Mouse (Mus musculus): ENCODE measurements around the gene Dnah9. TPM values are rescaled to one million over a fixed set of nuclear protein-coding genes. Genes with fewer than 3 reads are reported as not detected.

Gene Dnah9
- polyA plus RNA-seq, 1 experiment from 2014 or later: 1.0 TPM

DNA sequence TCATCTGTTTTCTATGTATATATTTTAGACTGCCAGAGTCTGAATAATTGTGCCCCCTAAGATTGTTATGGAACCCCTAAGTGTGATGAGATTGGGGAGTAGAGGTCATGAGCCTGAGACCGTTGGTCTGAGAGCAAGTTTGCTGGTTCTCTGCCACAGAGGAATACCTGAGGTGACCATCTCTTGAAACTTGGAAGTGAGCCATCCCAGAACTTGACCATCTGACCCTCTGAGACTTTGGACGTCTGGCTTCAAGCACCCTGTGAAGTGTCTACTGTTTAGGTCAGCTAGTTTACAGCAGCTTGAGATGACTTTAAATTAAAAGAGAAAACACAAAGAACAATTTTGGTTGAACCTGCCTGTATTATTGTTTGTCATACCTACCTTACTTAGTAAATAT lies 125.8 kb downstream of the Dnah9 start:
- Histone ChIP-seq H3K36me3 (ENCODE audit: control insufficient read depth, insufficient read depth, low read length) (no peaks in the 10 kb centered on the region), H3K27ac (ENCODE audit: low read depth, low read length) (no peak overlapping the region), H3K4me1 (ENCODE audit: control insufficient read depth, insufficient read depth, low read length) (peaks cover 12% of the 10 kb centered on the region), H3K9me3 (replicated peaks; ENCODE audit: control insufficient read depth, low read length) (no peaks in the 10 kb centered on the region), H3K27me3 (replicated peaks; ENCODE audit: control insufficient read depth, insufficient read depth, low read length) (no peaks in the 10 kb centered on the region), H3K4me2 (ENCODE audit: low read length) (no peak overlapping the region), H3K4me3 (ENCODE audit: low read depth, low read length) (no peak overlapping the region), H3K9ac (ENCODE audit: low read length) (no peak overlapping the region)
- no peak for ATAC-seq
- 88% methylated on average over 2 of the region's 2 CpGs for WGBS
- no peak for DNase-seq (ENCODE audit: low spot score)

DNA sequence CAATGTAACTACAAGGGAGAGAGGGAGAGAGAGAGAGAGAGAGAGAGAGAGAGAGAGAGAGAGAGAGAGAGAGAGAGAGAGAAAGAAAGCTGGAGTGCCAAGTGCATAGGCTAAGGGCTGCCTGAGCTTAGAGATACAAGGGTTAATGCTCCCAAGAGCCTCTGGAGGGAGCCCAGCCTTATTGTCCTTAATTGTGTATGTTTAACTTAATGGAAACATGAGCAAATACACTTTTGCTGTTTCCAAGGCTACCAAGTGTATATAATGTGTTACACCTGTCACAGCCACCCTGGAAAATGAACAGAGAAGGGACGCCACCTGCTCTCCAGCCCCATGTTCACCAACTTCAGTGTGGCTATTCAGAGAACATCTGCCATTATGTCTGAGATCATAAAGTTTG lies 142.6 kb downstream of the Dnah9 start:
- WGBS: 45% methylated on average over 1 of the region's 1 CpGs
- Histone ChIP-seq H3K36me3 (ENCODE audit: control insufficient read depth, insufficient read depth, low read length) (no peaks in the 10 kb centered on the region), H3K9me3 (replicated peaks; ENCODE audit: control insufficient read depth, low read length) (no peaks in the 10 kb centered on the region), H3K27me3 (replicated peaks; ENCODE audit: control insufficient read depth, insufficient read depth, low read length) (no peaks in the 10 kb centered on the region), H3K4me3 (ENCODE audit: low read depth, low read length) (no peak overlapping the region), H3K27ac (ENCODE audit: low read depth, low read length) (no peak overlapping the region), H3K9ac (ENCODE audit: low read length) (no peak overlapping the region), H3K4me1 (ENCODE audit: control insufficient read depth, insufficient read depth, low read length) (peaks cover 3% of the 10 kb centered on the region; the same call in 1 of the 2 replicates), H3K4me2 (ENCODE audit: low read length) (no peak overlapping the region)
- ATAC-seq (peak; percentile 34; the same call in 1 of the 2 replicates), DNase-seq (ENCODE audit: low spot score) (peak; percentile 50)

GRCm38 (mm10) chr11:65975871-65976270 lies 192.5 kb downstream of the Dnah9 start:
- DNase-seq (ENCODE audit: low spot score) (no peak), ATAC-seq (no peak)
- Histone ChIP-seq H3K4me1 (ENCODE audit: control insufficient read depth, insufficient read depth, low read length) (no peaks in the 10 kb centered on the region), H3K27ac (ENCODE audit: low read depth, low read length) (no peak overlapping the region), H3K4me3 (ENCODE audit: low read depth, low read length) (no peak overlapping the region), H3K4me2 (ENCODE audit: low read length) (no peak overlapping the region), H3K9ac (ENCODE audit: low read length) (no peak overlapping the region), H3K36me3 (ENCODE audit: control insufficient read depth, insufficient read depth, low read length) (no peaks in the 10 kb centered on the region), H3K27me3 (replicated peaks; ENCODE audit: control insufficient read depth, insufficient read depth, low read length) (no peaks in the 10 kb centered on the region), H3K9me3 (replicated peaks; ENCODE audit: control insufficient read depth, low read length) (no peaks in the 10 kb centered on the region)
- 54% methylated on average over 3 of the region's 3 CpGs for WGBS

DNA sequence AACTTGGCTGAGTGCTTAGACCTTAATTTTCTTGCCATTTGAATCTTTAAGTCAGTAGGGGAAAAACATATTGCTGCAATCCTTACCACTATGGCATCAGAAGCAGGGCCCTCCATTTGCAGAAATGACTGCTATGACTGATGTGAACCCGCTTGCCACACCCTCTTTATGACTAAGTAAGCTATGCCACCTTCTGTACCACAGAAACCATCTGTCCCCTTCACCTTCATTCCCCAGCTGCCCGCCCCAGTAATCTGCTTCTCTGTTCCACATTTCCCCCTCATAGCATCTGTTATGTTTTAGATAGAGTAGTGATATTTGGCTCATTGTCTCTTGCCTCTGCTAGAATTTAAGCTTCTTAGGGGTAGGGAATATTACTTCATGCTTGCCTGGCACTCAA lies 237.6 kb downstream of the Dnah9 start:
- Histone ChIP-seq H3K4me2 (ENCODE audit: low read length) (no peak overlapping the region), H3K4me3 (ENCODE audit: low read depth, low read length) (no peak overlapping the region), H3K27me3 (replicated peaks; ENCODE audit: control insufficient read depth, insufficient read depth, low read length) (no peaks in the 10 kb centered on the region), H3K27ac (ENCODE audit: low read depth, low read length) (no peak overlapping the region), H3K9me3 (replicated peaks; ENCODE audit: control insufficient read depth, low read length) (no peaks in the 10 kb centered on the region), H3K36me3 (ENCODE audit: control insufficient read depth, insufficient read depth, low read length) (no peaks in the 10 kb centered on the region), H3K4me1 (ENCODE audit: control insufficient read depth, insufficient read depth, low read length) (no peaks in the 10 kb centered on the region), H3K9ac (ENCODE audit: low read length) (no peak overlapping the region)
- peak; percentile 46; the same call in 1 of the 2 replicates for ATAC-seq
- WGBS: 70% methylated on average over 2 of the region's 2 CpGs
- peak; percentile 50 for DNase-seq (ENCODE audit: low spot score)

- H3K27ac ChIP-seq (ENCODE audit: low read depth, low read length): no peak overlapping the region
- DNase-seq (ENCODE audit: low spot score) (peak; percentile 72), ATAC-seq (peak; percentile 26; the same call in 1 of the 2 replicates)
- 73% methylated on average over 4 of the region's 4 CpGs for WGBS
- no peak overlapping the region for H3K9ac ChIP-seq (ENCODE audit: low read length)
- H3K4me2 ChIP-seq (ENCODE audit: low read length): no peak overlapping the region
- no peaks in the 10 kb centered on the region for H3K9me3 ChIP-seq (replicated peaks; ENCODE audit: control insufficient read depth, low read length)
- H3K36me3 ChIP-seq (ENCODE audit: control insufficient read depth, insufficient read depth, low read length): no peaks in the 10 kb centered on the region
- H3K27me3 ChIP-seq (replicated peaks; ENCODE audit: control insufficient read depth, insufficient read depth, low read length): no peaks in the 10 kb centered on the region
- no peaks in the 10 kb centered on the region for H3K4me1 ChIP-seq (ENCODE audit: control insufficient read depth, insufficient read depth, low read length)
- H3K4me3 ChIP-seq (ENCODE audit: low read depth, low read length): no peak overlapping the region
Observed at GRCm38 (mm10) chr11:65930359-65930758, 238.0 kb downstream of the Dnah9 start.

DNA sequence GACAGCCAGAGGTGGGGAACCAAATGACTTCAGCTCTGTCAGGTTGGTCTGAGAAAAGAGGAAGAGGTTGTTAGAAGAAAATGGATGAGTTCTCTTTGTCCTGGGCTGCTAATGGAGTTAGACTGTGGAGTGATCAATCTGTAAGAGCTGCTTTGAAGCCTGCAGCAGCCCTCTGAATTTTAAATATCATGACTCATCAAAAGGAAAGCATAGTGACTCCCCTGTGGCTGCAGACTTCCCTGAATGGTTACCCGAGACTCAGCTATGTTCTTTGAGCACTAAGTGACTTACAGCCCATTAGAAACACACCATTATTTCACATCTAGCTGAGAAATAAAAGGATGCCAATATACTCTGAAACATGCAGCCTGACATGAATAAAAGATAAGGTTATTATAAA lies 240.4 kb downstream of the Dnah9 start:
- H3K4me1 ChIP-seq (ENCODE audit: control insufficient read depth, insufficient read depth, low read length): no peaks in the 10 kb centered on the region
- no peak overlapping the region for H3K4me2 ChIP-seq (ENCODE audit: low read length)
- ATAC-seq (0 out of 2 replicates have a peak, but pooled peaks have one; percentile 37), DNase-seq (ENCODE audit: low spot score) (peak; percentile 39)
- 30% methylated on average over 1 of the region's 1 CpGs for WGBS
- no peaks in the 10 kb centered on the region for H3K36me3 ChIP-seq (ENCODE audit: control insufficient read depth, insufficient read depth, low read length)
- no peak overlapping the region for H3K9ac ChIP-seq (ENCODE audit: low read length)
- no peak overlapping the region for H3K27ac ChIP-seq (ENCODE audit: low read depth, low read length)
- H3K27me3 ChIP-seq (replicated peaks; ENCODE audit: control insufficient read depth, insufficient read depth, low read length): no peaks in the 10 kb centered on the region
- no peak overlapping the region for H3K4me3 ChIP-seq (ENCODE audit: low read depth, low read length)
- H3K9me3 ChIP-seq (replicated peaks; ENCODE audit: control insufficient read depth, low read length): no peaks in the 10 kb centered on the region

DNA sequence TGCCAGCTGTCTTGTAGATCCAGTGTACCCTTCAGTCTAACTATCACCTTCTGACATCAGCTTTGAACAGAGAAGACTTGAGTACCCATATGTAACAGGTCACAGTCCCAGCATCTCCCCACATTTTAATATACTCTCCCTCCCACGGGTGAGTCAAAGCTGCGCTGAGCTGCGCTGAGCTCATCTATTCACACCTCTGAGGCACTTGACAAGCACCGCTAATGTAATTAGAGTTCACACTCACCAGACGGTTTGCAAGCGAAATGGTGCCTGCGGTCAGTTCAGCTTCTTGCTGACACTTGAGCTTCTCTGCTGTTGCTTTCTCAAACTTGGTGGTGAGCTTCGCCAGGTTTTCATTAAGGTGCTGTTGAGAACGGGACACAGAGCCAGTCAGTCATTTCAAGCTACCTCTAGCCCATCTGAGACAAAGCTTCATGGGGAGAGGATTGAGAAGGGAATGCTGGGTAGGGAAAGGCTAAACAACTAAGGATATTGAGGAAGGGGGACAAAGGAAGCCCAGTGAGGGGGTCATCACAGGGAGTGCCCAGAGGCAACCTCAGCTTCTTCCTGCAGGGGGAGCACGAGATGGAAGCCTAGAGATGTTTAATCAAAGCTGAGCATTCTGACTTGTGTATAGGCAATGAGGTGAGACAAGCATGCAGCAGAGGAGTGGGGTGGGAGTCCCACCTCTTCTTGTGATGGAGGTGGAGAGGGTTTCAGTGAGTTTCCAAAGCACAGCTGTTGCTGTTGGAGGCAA lies 249.7 kb downstream of the Dnah9 start:
- DNase-seq (ENCODE audit: low spot score): peak; percentile 42

GRCm38 (mm10) chr11:65909195-65909594 lies 259.2 kb downstream of the Dnah9 start:
- H3K36me3 ChIP-seq (ENCODE audit: control insufficient read depth, insufficient read depth, low read length): no peaks in the 10 kb centered on the region
- no peak overlapping the region for H3K9ac ChIP-seq (ENCODE audit: low read length)
- H3K4me2 ChIP-seq (ENCODE audit: low read length): no peak overlapping the region
- no peaks in the 10 kb centered on the region for H3K9me3 ChIP-seq (replicated peaks; ENCODE audit: control insufficient read depth, low read length)
- 77% methylated on average over 4 of the region's 4 CpGs for whole genome bisulfite sequencing
- ATAC-seq (no peak), DNase-seq (ENCODE audit: low spot score) (no peak)
- no peak overlapping the region for H3K4me3 ChIP-seq (ENCODE audit: low read depth, low read length)
- H3K4me1 ChIP-seq (ENCODE audit: control insufficient read depth, insufficient read depth, low read length): no peaks in the 10 kb centered on the region
- H3K27ac ChIP-seq (ENCODE audit: low read depth, low read length): no peak overlapping the region
- H3K27me3 ChIP-seq (replicated peaks; ENCODE audit: control insufficient read depth, insufficient read depth, low read length): no peaks in the 10 kb centered on the region

More for the DNA sequence above, 249.7 kb downstream of the Dnah9 start:
- H3K27ac ChIP-seq (ENCODE audit: low read depth, low read length): no peak overlapping the region
- no peak overlapping the region for H3K4me3 ChIP-seq (ENCODE audit: low read depth, low read length)
- peak; percentile 68 for ATAC-seq
- H3K27me3 ChIP-seq (replicated peaks; ENCODE audit: control insufficient read depth, insufficient read depth, low read length): no peaks in the 10 kb centered on the region
- no peaks in the 10 kb centered on the region for H3K4me1 ChIP-seq (ENCODE audit: control insufficient read depth, insufficient read depth, low read length)
- no peaks in the 10 kb centered on the region for H3K36me3 ChIP-seq (ENCODE audit: control insufficient read depth, insufficient read depth, low read length)
- H3K4me2 ChIP-seq (ENCODE audit: low read length): no peak overlapping the region
- H3K9me3 ChIP-seq (replicated peaks; ENCODE audit: control insufficient read depth, low read length): no peaks in the 10 kb centered on the region
- no peak overlapping the region for H3K9ac ChIP-seq (ENCODE audit: low read length)
- WGBS: 58% methylated on average over 10 of the region's 10 CpGs

DNA sequence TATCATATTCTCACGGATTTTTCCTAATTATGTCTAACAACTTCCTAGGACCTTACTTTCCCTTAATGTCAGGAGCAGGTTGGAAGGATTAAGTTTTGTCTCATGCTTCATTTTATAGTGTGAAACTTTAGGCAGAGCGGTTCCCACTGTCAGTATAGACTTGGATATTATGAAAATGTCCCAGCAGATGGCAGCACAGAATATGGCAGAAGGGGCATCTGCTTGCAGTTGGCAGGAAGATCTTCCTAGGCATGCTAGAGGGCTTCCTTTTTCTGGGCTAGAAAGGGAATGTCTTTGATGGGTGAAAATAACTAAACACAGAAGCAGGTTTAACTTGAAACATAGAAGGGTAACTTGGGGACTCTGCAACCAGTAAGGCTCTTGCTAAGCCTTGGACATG lies 262.9 kb downstream of the Dnah9 start:
- peak; percentile 84 for DNase-seq (ENCODE audit: low spot score)
- Histone ChIP-seq H3K9me3 (replicated peaks; ENCODE audit: control insufficient read depth, low read length) (no peaks in the 10 kb centered on the region), H3K4me2 (ENCODE audit: low read length) (no peak overlapping the region), H3K9ac (ENCODE audit: low read length) (no peak overlapping the region), H3K4me1 (ENCODE audit: control insufficient read depth, insufficient read depth, low read length) (no peaks in the 10 kb centered on the region), H3K36me3 (ENCODE audit: control insufficient read depth, insufficient read depth, low read length) (no peaks in the 10 kb centered on the region), H3K27me3 (replicated peaks; ENCODE audit: control insufficient read depth, insufficient read depth, low read length) (no peaks in the 10 kb centered on the region), H3K27ac (ENCODE audit: low read depth, low read length) (no peak overlapping the region), H3K4me3 (ENCODE audit: low read depth, low read length) (no peak overlapping the region)
- ATAC-seq: no peak; the same call in 1 of the 2 replicates
- 67% methylated on average over 2 of the region's 2 CpGs for WGBS
